Mouse (Mus musculus) MEL (cell line): ENCODE data around the gene Tnn. TPM values are rescaled to one million over a fixed set of nuclear protein-coding genes. Genes with fewer than 3 reads are reported as not detected.

ENCODE experiments used
- DNase-seq: peaks from one replicate; pipeline ENCODE4 v3.0.0; 2011; ENCODE audit warnings: low read depth, low spot score
- H3K27ac ChIP-seq: 2 replicates; pipeline ENCODE4 v1.5.1; 2012; ENCODE audit warnings: low read depth, mild to moderate bottlenecking, control low read depth, low read length, moderate library complexity; ENCODE audit not compliant: control insufficient read depth
- H3K27me3 ChIP-seq, 2 experiments: fragments of 150-350 bp in 1 of 2; sonication (generic) in 1 of 2; 2 replicates each; pipeline ENCODE4 v1.6.1; 2012; ENCODE audit warnings: low read length in 2 of 2, mild to moderate bottlenecking in 2 of 2, improper control_type of control experiment in 1 of 2, moderate library complexity in 1 of 2; ENCODE audit not compliant: insufficient read depth in 2 of 2, control insufficient read depth in 1 of 2
- H3K36me3 ChIP-seq, 2 experiments: 2 replicates each; pipeline ENCODE4 v1.6.1; 2012 to 2014; ENCODE audit warnings: low read length in 2 of 2, improper control_type of control experiment in 1 of 2, inconsistent platforms in 1 of 2, mild to moderate bottlenecking in 1 of 2; ENCODE audit not compliant: insufficient read depth in 2 of 2, control insufficient read depth in 1 of 2
- H3K4me1 ChIP-seq, 2 experiments: fragments of 150-350 bp in 1 of 2; sonication (generic) in 1 of 2; 2 replicates each; pipeline ENCODE4 v1.6.1; 2012; ENCODE audit warnings: low read length in 2 of 2, improper control_type of control experiment in 1 of 2, mild to moderate bottlenecking in 1 of 2; ENCODE audit not compliant: insufficient read depth in 2 of 2, control insufficient read depth in 1 of 2
- H3K4me3 ChIP-seq, 2 experiments: fragments of 150-350 bp in 1 of 2; sonication (generic) in 1 of 2; 2 replicates each; pipeline ENCODE4 v1.5.1; 2012; ENCODE audit warnings: low read depth in 2 of 2, low read length in 2 of 2, mild to moderate bottlenecking in 2 of 2, moderate library complexity in 2 of 2, control low read depth in 1 of 2, improper control_type of control experiment in 1 of 2; ENCODE audit not compliant: control insufficient read depth in 1 of 2, insufficient read depth in 1 of 2
- H3K79me2 ChIP-seq: 2 replicates; pipeline ENCODE4 v1.6.1; 2012; ENCODE audit warnings: mild to moderate bottlenecking, low read length, moderate library complexity; ENCODE audit not compliant: control insufficient read depth, poor library complexity, insufficient read depth
- H3K9ac ChIP-seq: 2 replicates; pipeline ENCODE4 v1.6.1; 2012; ENCODE audit warnings: low read depth, mild to moderate bottlenecking, control low read depth, low read length, moderate library complexity; ENCODE audit not compliant: control insufficient read depth, poor library complexity, severe bottlenecking
- H3K9me3 ChIP-seq: fragments of 150-350 bp; sonication (generic); replicated peaks from 2 replicates; pipeline ENCODE4 v1.6.1; 2012; ENCODE audit warnings: mild to moderate bottlenecking, low read length, improper control_type of control experiment, moderate library complexity; ENCODE audit not compliant: insufficient read depth
- CTCF ChIP-seq, 3 experiments: IDR thresholded peaks in 2 of 3; conservative IDR thresholded peaks in 1 of 3; 2 replicates each; pipeline ENCODE4 v1.5.1; 2011 to 2012; ENCODE audit warnings: low read length in 3 of 3, low read depth in 2 of 3, mild to moderate bottlenecking in 2 of 3, improper control_type of control experiment in 1 of 3, inconsistent platforms in 1 of 3, mixed read lengths in 1 of 3, moderate library complexity in 1 of 3; ENCODE audit not compliant: control insufficient read depth in 1 of 3, insufficient read depth in 1 of 3, poor library complexity in 1 of 3, severe bottlenecking in 1 of 3
- E2F4 ChIP-seq: IDR thresholded peaks from 2 replicates; pipeline ENCODE4 v1.6.1; 2011; ENCODE audit warnings: low read depth, low read length, improper control_type of control experiment, borderline replicate concordance
- ELF1 ChIP-seq: IDR thresholded peaks from 2 replicates; pipeline ENCODE4 v1.6.1; 2014; ENCODE audit warnings: low read depth, mild to moderate bottlenecking, inconsistent platforms, low read length, improper control_type of control experiment, moderate library complexity
- EP300 ChIP-seq, 2 experiments: IDR thresholded peaks; 2 replicates each; pipeline ENCODE4 v1.6.1; 2011; ENCODE audit warnings: improper control_type of control experiment in 2 of 2, low read length in 2 of 2, low read depth in 1 of 2, mild to moderate bottlenecking in 1 of 2
- KAT2A ChIP-seq: conservative IDR thresholded peaks from 2 replicates; pipeline ENCODE4 v1.6.1; 2012; ENCODE audit warnings: low read depth, low read length, improper control_type of control experiment, inconsistent platforms
- MAFK ChIP-seq: IDR thresholded peaks from 2 replicates; pipeline ENCODE4 v1.6.1; 2011; ENCODE audit warnings: low read depth, mild to moderate bottlenecking, low read length, improper control_type of control experiment, borderline replicate concordance
- MEF2A ChIP-seq: IDR thresholded peaks from 2 replicates; pipeline ENCODE4 v1.6.1; 2014; ENCODE audit warnings: low read depth, mild to moderate bottlenecking, inconsistent platforms, low read length, improper control_type of control experiment; ENCODE audit not compliant: poor library complexity, insufficient replicate concordance, severe bottlenecking; ENCODE audit errors: extremely low read depth
- MXI1 ChIP-seq: IDR thresholded peaks from 2 replicates; pipeline ENCODE4 v1.6.1; 2011; ENCODE audit warnings: mild to moderate bottlenecking, low read depth, low read length, improper control_type of control experiment
- POLR2AphosphoS2 ChIP-seq: IDR thresholded peaks from 2 replicates; pipeline ENCODE4 v1.6.1; 2011; ENCODE audit warnings: low read length, improper control_type of control experiment
- RAD21 ChIP-seq: IDR thresholded peaks from 2 replicates; pipeline ENCODE4 v1.6.1; 2011; ENCODE audit warnings: mild to moderate bottlenecking, low read depth, low read length, improper control_type of control experiment
- SMC3 ChIP-seq: IDR thresholded peaks from 2 replicates; pipeline ENCODE4 v1.6.1; 2011; ENCODE audit warnings: low read depth, low read length, improper control_type of control experiment
- USF1 ChIP-seq: IDR thresholded peaks from 2 replicates; pipeline ENCODE4 v1.6.1; 2014; ENCODE audit warnings: low read depth, mild to moderate bottlenecking, inconsistent platforms, low read length, improper control_type of control experiment, moderate library complexity
- USF2 ChIP-seq, 2 experiments: IDR thresholded peaks; 2 replicates each; pipeline ENCODE4 v1.6.1; 2011 to 2012; ENCODE audit warnings: improper control_type of control experiment in 2 of 2, low read length in 2 of 2, borderline replicate concordance in 1 of 2, inconsistent platforms in 1 of 2, low read depth in 1 of 2, mild to moderate bottlenecking in 1 of 2; ENCODE audit not compliant: insufficient read depth in 1 of 2
- ZC3H11A ChIP-seq: IDR thresholded peaks from 2 replicates; pipeline ENCODE4 v1.6.1; 2012; ENCODE audit warnings: low read depth, mild to moderate bottlenecking, inconsistent platforms, low read length, improper control_type of control experiment
- ZMIZ1 ChIP-seq: IDR thresholded peaks from 2 replicates; pipeline ENCODE4 v1.6.1; 2012; ENCODE audit warnings: low read depth, mild to moderate bottlenecking, inconsistent platforms, low read length, improper control_type of control experiment, moderate library complexity
- ZNF384 ChIP-seq: IDR thresholded peaks from 2 replicates; pipeline ENCODE4 v1.6.1; 2012; ENCODE audit warnings: low read depth, mild to moderate bottlenecking, inconsistent platforms, low read length, improper control_type of control experiment
- polyA plus RNA-seq, 2 experiments: library from polyadenylated mRNA; stranded (reverse) in 1 of 2; unstranded in 1 of 2; fragments of >175 nt in 1 of 2; fragments of >200 nt in 1 of 2; gene quantifications; 2 replicates each; pipeline versions ENCODE4 v1.2.1 to v1.2.4; 2012; ENCODE audit warnings: low replicate concordance in 2 of 2, low read depth in 1 of 2; ENCODE audit not compliant: insufficient read length in 2 of 2, insufficient read depth in 1 of 2, missing spikeins in 1 of 2
- total RNA-seq: library from RNA; depleted of rRNA; stranded (reverse); fragments of 300-350 nt; gene quantifications from 2 replicates; pipeline ENCODE4 v1.2.3, GENCODE M21; 2012

Tnn gene
- total and polyA plus RNA-seq, 3 experiments, result not detected

DNA sequence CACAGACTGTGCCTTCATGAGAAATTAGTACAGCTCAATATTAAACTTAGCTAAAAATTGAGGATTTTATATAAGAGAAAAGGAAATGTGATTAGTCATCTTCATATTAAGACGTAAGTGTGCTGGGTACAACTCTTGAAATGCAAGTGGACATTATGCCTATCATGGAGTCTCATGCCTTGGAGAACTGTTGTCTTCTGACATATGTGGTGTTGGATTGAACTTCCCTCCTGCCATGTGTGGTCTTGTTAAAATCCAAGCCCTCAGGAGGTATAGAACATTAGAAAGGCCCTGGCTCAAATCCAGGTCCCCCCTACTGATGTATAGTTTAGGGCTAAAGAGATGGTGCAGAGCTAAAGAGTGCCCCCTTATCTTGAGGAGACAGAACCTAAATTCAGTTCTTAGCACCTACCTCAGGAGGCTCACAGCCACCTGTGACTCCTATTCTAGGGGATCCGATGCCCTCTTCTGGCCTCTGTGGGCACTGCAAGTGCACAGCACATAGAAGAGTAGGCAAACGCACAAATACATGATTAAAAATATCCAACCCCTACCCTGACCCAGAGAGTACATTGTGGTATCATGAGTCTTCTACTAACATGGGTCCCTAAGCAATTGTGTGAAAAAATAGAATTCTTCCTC is 91.5 kb downstream of the Tnn start:
- Histone ChIP-seq H3K79me2 (no peaks in the 10 kb centered on the region), H3K27ac (no peak overlapping the region), H3K9ac (no peak overlapping the region), H3K36me3 (peaks cover 0 to 2% of the 10 kb centered on the region in 2 experiments; a peak in 2 of 4 replicates), H3K4me1 (no peaks in the 10 kb centered on the region), H3K27me3 (no peaks in the 10 kb centered on the region), H3K9me3 (no peaks in the 10 kb centered on the region), H3K4me3 (no peak overlapping the region)
- no peak for TF ChIP-seq USF2 (IDR thresholded peaks at IDR 0.05; ENCODE audit: borderline replicate concordance in 1 of 2, insufficient read depth in 1 of 2, low read depth in 1 of 2, low read length in 2 of 2)
- peak; percentile 40 to 68 (median 47) for TF ChIP-seq CTCF (IDR thresholded peaks at IDR 0.05 in 2 of 3, conservative IDR thresholded peaks at IDR 0.05 in 1 of 3; ENCODE audit: control insufficient read depth in 1 of 3, insufficient read depth in 1 of 3, low read depth in 2 of 3, low read length in 3 of 3, poor library complexity in 1 of 3, severe bottlenecking in 1 of 3)
- TF ChIP-seq ZMIZ1, result no peak
- TF ChIP-seq RAD21, result peak; percentile 45
- peak; percentile 84 for TF ChIP-seq USF1
- TF ChIP-seq SMC3, result peak; percentile 47
- peak; percentile 53 for DNase-seq

DNA sequence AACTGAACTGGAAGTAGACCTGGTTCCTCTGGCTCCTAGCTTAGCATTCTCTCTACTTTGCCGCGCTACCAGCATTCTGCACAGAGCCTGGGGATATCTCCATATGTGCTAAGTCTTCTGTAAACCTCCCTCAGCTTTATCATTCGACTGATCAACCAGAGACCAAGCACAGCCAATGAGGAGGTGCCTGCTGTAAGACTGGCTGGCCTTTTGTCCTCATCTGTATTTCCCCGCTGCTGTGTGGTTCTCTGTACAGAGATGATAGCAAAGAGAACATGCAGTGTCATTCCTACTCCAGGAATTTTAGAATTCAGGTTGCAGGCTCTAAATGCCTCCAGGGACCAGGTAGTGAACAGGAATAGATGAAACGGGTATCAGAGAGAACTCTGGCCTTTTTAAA is 92.1 kb downstream of the Tnn start:
- DNase-seq, result peak; percentile 63
- Histone ChIP-seq H3K9ac (no peak overlapping the region), H3K4me1 (no peaks in the 10 kb centered on the region), H3K9me3 (no peaks in the 10 kb centered on the region), H3K79me2 (no peaks in the 10 kb centered on the region), H3K4me3 (no peak overlapping the region), H3K27me3 (no peaks in the 10 kb centered on the region), H3K36me3 (peaks cover 0 to 2% of the 10 kb centered on the region in 2 experiments; a peak in 2 of 4 replicates)
- TF ChIP-seq ELF1 (no peak), EP300 (IDR thresholded peaks at IDR 0.05; ENCODE audit: low read depth in 1 of 2, low read length in 2 of 2) (peak in 1 of 2 experiments; percentile 40; a peak in 2 of 4 replicates), MEF2A (no peak)
- TF ChIP-seq, all 39 proteins: peak for 1
- no peak overlapping the region for H3K27ac ChIP-seq

DNA sequence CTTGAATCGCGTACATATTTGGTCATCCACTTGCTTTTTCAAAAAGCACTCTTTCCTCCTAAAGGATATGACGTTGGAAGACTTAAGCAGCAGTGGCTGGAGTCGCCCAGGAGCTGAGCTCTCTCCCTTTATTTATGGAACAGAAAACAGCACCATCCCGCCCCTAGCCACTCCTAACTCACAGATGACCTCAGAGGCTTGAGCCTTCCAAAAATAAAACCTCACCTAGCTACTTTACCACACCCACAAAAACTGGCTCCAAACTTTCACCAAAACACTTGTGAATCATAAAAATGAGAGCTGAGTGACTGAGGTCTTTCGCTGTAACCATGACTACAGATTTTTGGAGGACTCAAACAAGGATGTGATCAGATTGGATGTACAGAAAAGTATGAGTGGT is 92.8 kb downstream of the Tnn start:
- Histone ChIP-seq H3K9me3 (no peaks in the 10 kb centered on the region), H3K4me1 (no peaks in the 10 kb centered on the region), H3K36me3 (peaks cover 0 to 2% of the 10 kb centered on the region in 2 experiments; a peak in 2 of 4 replicates), H3K27me3 (no peaks in the 10 kb centered on the region), H3K9ac (no peak overlapping the region), H3K4me3 (no peak overlapping the region), H3K27ac (no peak overlapping the region), H3K79me2 (no peaks in the 10 kb centered on the region)
- TF ChIP-seq KAT2A (no peak), MXI1 (no peak), MAFK (no peak), MEF2A (no peak), ZNF384 (no peak), ZC3H11A (no peak), POLR2AphosphoS2 (no peak), E2F4 (no peak)
- no peak for DNase-seq
